Mouse (Mus musculus): ENCODE results near the gene Dok1. TPM values are rescaled to one million over a fixed set of nuclear protein-coding genes. Genes with fewer than 3 reads are reported as not detected.

The Dok1 gene
- polyA plus RNA-seq, 1 experiment from 2014 or later = 15.7 TPM

DNA sequence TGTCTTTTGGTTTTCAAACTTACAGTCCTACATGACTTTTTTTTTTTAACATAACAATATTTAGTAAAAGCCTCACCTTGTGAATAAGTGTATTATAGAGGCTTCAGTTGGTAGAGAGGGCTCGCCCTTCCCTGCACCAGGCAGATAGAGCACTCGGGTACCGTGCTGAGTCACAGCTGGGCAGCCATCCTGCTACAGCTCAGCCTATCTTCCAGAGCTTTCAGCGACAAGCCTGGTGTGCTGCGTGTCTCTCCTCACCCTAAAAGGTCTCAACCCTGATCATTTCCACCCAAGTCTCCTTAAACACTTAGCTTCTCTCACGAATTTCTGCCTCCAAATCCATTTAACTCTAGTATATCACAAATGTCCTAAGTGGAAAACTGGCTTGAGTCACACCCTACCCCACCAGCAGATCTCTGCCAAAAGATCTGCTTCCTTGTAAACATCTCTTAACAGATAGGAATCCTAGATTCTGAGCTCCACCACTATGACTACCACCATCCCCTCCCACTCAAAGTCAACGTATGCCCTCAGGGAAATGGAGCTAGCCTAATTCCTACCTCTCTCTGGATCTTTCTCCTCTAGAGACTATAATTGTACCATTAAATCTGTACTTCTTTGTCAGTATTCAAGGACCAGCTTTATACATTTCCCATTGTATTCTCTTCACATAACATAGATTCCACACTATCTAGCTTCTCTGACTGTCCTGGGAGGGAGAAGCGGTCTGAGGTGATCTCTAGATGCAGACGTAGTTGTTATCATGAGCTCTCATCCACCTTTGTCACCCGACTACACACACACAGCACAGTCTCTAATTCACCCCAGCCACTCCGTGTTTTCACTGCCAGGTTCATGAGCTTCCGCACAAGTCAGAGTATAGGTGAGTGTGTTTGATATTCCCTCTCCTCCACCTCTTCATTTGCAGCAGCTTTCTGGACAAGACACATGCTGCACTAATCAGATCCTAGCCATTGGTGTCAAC, 18.5 kb downstream of the Dok1 start:
- peak overlapping the region; percentile 47 for H3K4me3 ChIP-seq (ENCODE audit: low read depth, low read length)
- peak overlapping the region; percentile 60 for H3K9ac ChIP-seq (ENCODE audit: low read depth, low read length)
- peaks cover 81% of the 10 kb centered on the region for H3K4me1 ChIP-seq (ENCODE audit: control insufficient read depth, low read depth, low read length)
- no peaks in the 10 kb centered on the region for H3K27me3 ChIP-seq (ENCODE audit: control insufficient read depth, insufficient read depth, low read depth, low read length)
- no peaks in the 10 kb centered on the region for H3K36me3 ChIP-seq (ENCODE audit: control insufficient read depth, insufficient read depth)
- H3K4me2 ChIP-seq (ENCODE audit: low read depth, low read length) = peak overlapping the region; percentile 69
- ATAC-seq (ENCODE audit: low read depth) = peak; percentile 96
- WGBS (ENCODE audit: insufficient replicate concordance) = 16% methylated on average over 12 of the region's 12 CpGs
- H3K9me3 ChIP-seq (replicated peaks; ENCODE audit: control insufficient read depth, low read length) = no peaks in the 10 kb centered on the region
- peak overlapping the region; percentile 98 for H3K27ac ChIP-seq (ENCODE audit: low read length)

DNA sequence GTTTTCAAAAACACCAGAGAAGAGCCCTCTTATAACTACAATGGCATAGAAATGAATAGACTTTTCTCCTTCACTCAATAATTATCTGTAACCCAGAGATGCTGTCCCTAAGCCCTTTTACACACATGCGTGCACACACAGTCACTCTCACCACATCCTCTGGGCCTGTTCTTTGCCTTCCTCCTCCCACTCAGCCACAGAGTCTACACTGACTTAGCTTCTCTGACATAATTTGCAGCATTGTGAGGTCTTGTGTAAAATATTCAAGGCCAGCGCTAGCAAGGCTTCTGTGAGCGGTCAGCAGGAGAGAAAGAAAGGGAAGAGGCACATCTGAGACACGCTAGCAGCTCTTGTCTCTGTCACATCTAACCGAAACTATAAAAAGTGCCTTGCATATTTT, 19.8 kb downstream of the Dok1 start:
- H3K27ac ChIP-seq (ENCODE audit: low read length) = peak overlapping the region; percentile 98
- peak overlapping the region; percentile 60 for H3K9ac ChIP-seq (ENCODE audit: low read depth, low read length)
- no peaks in the 10 kb centered on the region for H3K36me3 ChIP-seq (ENCODE audit: control insufficient read depth, insufficient read depth)
- no peak for ATAC-seq (ENCODE audit: low read depth)
- peak overlapping the region; percentile 69 for H3K4me2 ChIP-seq (ENCODE audit: low read depth, low read length)
- WGBS (ENCODE audit: insufficient replicate concordance) = 37% methylated on average over 5 of the region's 5 CpGs
- H3K27me3 ChIP-seq (ENCODE audit: control insufficient read depth, insufficient read depth, low read depth, low read length) = no peaks in the 10 kb centered on the region
- H3K9me3 ChIP-seq (replicated peaks; ENCODE audit: control insufficient read depth, low read length) = no peaks in the 10 kb centered on the region
- peaks cover 70% of the 10 kb centered on the region for H3K4me1 ChIP-seq (ENCODE audit: control insufficient read depth, low read depth, low read length)
- H3K4me3 ChIP-seq (ENCODE audit: low read depth, low read length) = 0 out of 2 replicates have a peak overlapping the region, but pooled peaks have one; percentile 6

GRCm38 (mm10) chr6:83011756-83012155, 21.5 kb downstream of the Dok1 start:
- ATAC-seq (ENCODE audit: low read depth) = no peak
- H3K4me2 ChIP-seq (ENCODE audit: low read depth, low read length) = no peak overlapping the region
- H3K9ac ChIP-seq (ENCODE audit: low read depth, low read length) = no peak overlapping the region
- H3K4me3 ChIP-seq (ENCODE audit: low read depth, low read length) = no peak overlapping the region
- peaks cover 57% of the 10 kb centered on the region for H3K4me1 ChIP-seq (ENCODE audit: control insufficient read depth, low read depth, low read length)
- peak overlapping the region; percentile 98 for H3K27ac ChIP-seq (ENCODE audit: low read length)
- no peaks in the 10 kb centered on the region for H3K9me3 ChIP-seq (replicated peaks; ENCODE audit: control insufficient read depth, low read length)
- WGBS (ENCODE audit: insufficient replicate concordance) = 51% methylated on average over 6 of the region's 6 CpGs
- no peaks in the 10 kb centered on the region for H3K36me3 ChIP-seq (ENCODE audit: control insufficient read depth, insufficient read depth)
- no peaks in the 10 kb centered on the region for H3K27me3 ChIP-seq (ENCODE audit: control insufficient read depth, insufficient read depth, low read depth, low read length)

DNA sequence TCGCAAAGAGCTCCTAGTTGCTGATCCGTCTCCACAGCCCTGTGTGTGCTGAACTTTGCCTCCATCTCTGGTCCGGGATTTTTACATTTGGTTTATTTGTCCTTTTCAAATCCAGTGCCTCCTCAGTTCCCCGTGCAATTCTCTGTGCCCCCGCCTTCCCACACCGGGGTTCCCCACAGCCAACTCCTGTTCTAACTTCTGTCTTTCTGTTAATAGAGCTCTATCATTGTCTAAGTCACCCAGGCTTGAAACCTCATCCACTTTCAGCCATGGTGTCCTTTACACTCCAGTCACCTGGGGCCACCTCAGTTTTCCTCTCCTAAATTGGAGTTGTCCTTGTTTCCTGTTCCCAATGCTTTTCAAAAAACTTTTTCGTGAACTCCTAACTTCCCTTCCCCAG, 22.0 kb downstream of the Dok1 start:
- peaks cover 55% of the 10 kb centered on the region for H3K4me1 ChIP-seq (ENCODE audit: control insufficient read depth, low read depth, low read length)
- H3K36me3 ChIP-seq (ENCODE audit: control insufficient read depth, insufficient read depth) = no peaks in the 10 kb centered on the region
- H3K9ac ChIP-seq (ENCODE audit: low read depth, low read length) = no peak overlapping the region
- H3K9me3 ChIP-seq (replicated peaks; ENCODE audit: control insufficient read depth, low read length) = no peaks in the 10 kb centered on the region
- no peak overlapping the region for H3K4me2 ChIP-seq (ENCODE audit: low read depth, low read length)
- H3K27ac ChIP-seq (ENCODE audit: low read length) = peak overlapping the region; percentile 49; the same call in 1 of the 2 replicates
- ATAC-seq (ENCODE audit: low read depth) = no peak
- H3K27me3 ChIP-seq (ENCODE audit: control insufficient read depth, insufficient read depth, low read depth, low read length) = no peaks in the 10 kb centered on the region
- H3K4me3 ChIP-seq (ENCODE audit: low read depth, low read length) = no peak overlapping the region
- WGBS (ENCODE audit: insufficient replicate concordance) = 67% methylated on average over 7 of the region's 7 CpGs

DNA sequence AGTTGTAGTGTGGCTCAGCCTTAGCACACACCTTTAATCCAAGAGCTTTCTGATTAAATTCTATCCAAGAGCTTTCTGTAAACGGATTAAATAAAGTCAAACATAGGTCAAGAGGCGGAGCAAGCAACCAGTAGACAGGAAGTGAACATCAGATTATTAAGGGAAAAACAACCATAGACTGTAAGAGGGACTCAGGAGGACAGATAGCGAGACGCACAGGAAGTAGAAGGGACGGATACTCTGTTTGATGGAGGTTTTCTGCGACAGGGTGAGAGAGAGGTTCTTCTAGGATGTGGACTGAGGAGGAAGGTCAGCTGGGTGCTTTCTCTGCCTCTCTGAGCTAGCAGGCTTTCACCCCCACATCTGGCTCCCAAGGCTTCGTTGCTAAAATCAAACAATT, 23.3 kb downstream of the Dok1 start:
- Histone ChIP-seq H3K4me3 (ENCODE audit: low read depth, low read length) (peak overlapping the region; percentile 32), H3K27me3 (ENCODE audit: control insufficient read depth, insufficient read depth, low read depth, low read length) (no peaks in the 10 kb centered on the region), H3K4me1 (ENCODE audit: control insufficient read depth, low read depth, low read length) (peaks cover 48% of the 10 kb centered on the region), H3K9ac (ENCODE audit: low read depth, low read length) (peak overlapping the region; percentile 54), H3K4me2 (ENCODE audit: low read depth, low read length) (peak overlapping the region; percentile 45), H3K27ac (ENCODE audit: low read length) (peak overlapping the region; percentile 76), H3K36me3 (ENCODE audit: control insufficient read depth, insufficient read depth) (no peaks in the 10 kb centered on the region), H3K9me3 (replicated peaks; ENCODE audit: control insufficient read depth, low read length) (no peaks in the 10 kb centered on the region)
- no peak for ATAC-seq (ENCODE audit: low read depth)
- 15% methylated on average over 7 of the region's 7 CpGs for WGBS (ENCODE audit: insufficient replicate concordance)

- 30% methylated on average over 3 of the region's 3 CpGs for WGBS (ENCODE audit: insufficient replicate concordance)
- no peak overlapping the region for H3K4me3 ChIP-seq (ENCODE audit: low read depth, low read length)
- H3K9ac ChIP-seq (ENCODE audit: low read depth, low read length) = no peak overlapping the region
- peaks cover 50% of the 10 kb centered on the region for H3K4me1 ChIP-seq (ENCODE audit: control insufficient read depth, low read depth, low read length)
- H3K4me2 ChIP-seq (ENCODE audit: low read depth, low read length) = no peak overlapping the region
- H3K36me3 ChIP-seq (ENCODE audit: control insufficient read depth, insufficient read depth) = no peaks in the 10 kb centered on the region
- no peaks in the 10 kb centered on the region for H3K27me3 ChIP-seq (ENCODE audit: control insufficient read depth, insufficient read depth, low read depth, low read length)
- ATAC-seq (ENCODE audit: low read depth) = no peak
- peak overlapping the region; percentile 54 for H3K27ac ChIP-seq (ENCODE audit: low read length)
- H3K9me3 ChIP-seq (replicated peaks; ENCODE audit: control insufficient read depth, low read length) = no peaks in the 10 kb centered on the region
Measured at GRCm38 (mm10) chr6:83008659-83009058, 24.6 kb downstream of the Dok1 start.

GRCm38 (mm10) chr6:83006114-83006513, 27.2 kb downstream of the Dok1 start:
- peak overlapping the region; percentile 72; the same call in 1 of the 2 replicates for H3K27ac ChIP-seq (ENCODE audit: low read length)
- 48% methylated on average over 6 of the region's 6 CpGs for WGBS (ENCODE audit: insufficient replicate concordance)

GRCm38 (mm10) chr6:83005444-83006011, 27.7 kb downstream of the Dok1 start:
- H3K4me1 ChIP-seq (ENCODE audit: control insufficient read depth, low read depth, low read length) = peaks cover 31% of the 10 kb centered on the region
- H3K36me3 ChIP-seq (ENCODE audit: control insufficient read depth, insufficient read depth) = no peaks in the 10 kb centered on the region
- H3K27ac ChIP-seq (ENCODE audit: low read length) = peak overlapping the region; percentile 72
- no peak overlapping the region for H3K9ac ChIP-seq (ENCODE audit: low read depth, low read length)
- no peaks in the 10 kb centered on the region for H3K9me3 ChIP-seq (replicated peaks; ENCODE audit: control insufficient read depth, low read length)
- H3K4me3 ChIP-seq (ENCODE audit: low read depth, low read length) = no peak overlapping the region
- WGBS (ENCODE audit: insufficient replicate concordance) = 64% methylated on average over 10 of the region's 10 CpGs
- H3K4me2 ChIP-seq (ENCODE audit: low read depth, low read length) = no peak overlapping the region
- H3K27me3 ChIP-seq (ENCODE audit: control insufficient read depth, insufficient read depth, low read depth, low read length) = no peaks in the 10 kb centered on the region
- ATAC-seq (ENCODE audit: low read depth) = no peak

More at GRCm38 (mm10) chr6:83006114-83006513, 27.2 kb downstream of the Dok1 start:
- no peak overlapping the region for H3K4me2 ChIP-seq (ENCODE audit: low read depth, low read length)
- no peak for ATAC-seq (ENCODE audit: low read depth)
- H3K4me3 ChIP-seq (ENCODE audit: low read depth, low read length) = no peak overlapping the region
- H3K36me3 ChIP-seq (ENCODE audit: control insufficient read depth, insufficient read depth) = no peaks in the 10 kb centered on the region
- H3K4me1 ChIP-seq (ENCODE audit: control insufficient read depth, low read depth, low read length) = peaks cover 37% of the 10 kb centered on the region
- H3K9me3 ChIP-seq (replicated peaks; ENCODE audit: control insufficient read depth, low read length) = no peaks in the 10 kb centered on the region
- no peak overlapping the region for H3K9ac ChIP-seq (ENCODE audit: low read depth, low read length)
- H3K27me3 ChIP-seq (ENCODE audit: control insufficient read depth, insufficient read depth, low read depth, low read length) = no peaks in the 10 kb centered on the region

DNA sequence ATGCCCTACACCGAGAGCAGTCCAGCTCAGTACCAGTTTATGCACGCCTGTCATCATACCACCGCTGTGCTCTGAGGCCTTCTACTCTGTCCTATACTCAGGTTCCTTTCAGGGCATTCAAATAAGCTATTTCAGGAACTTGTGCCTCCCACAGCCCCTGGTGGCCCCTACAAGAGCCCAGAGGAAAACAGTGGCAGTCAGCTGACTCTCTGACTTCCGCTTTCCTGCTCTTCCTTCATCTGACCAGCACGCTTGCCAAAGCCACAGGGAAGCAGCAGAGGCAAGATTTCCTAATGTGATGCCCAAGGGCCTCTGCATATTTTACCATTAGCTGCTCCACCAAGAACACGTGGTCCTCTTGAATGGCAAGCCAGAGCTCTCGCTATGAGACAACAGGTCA, 28.4 kb downstream of the Dok1 start:
- no peaks in the 10 kb centered on the region for H3K36me3 ChIP-seq (ENCODE audit: control insufficient read depth, insufficient read depth)
- no peaks in the 10 kb centered on the region for H3K9me3 ChIP-seq (replicated peaks; ENCODE audit: control insufficient read depth, low read length)
- 36% methylated on average over 7 of the region's 7 CpGs for whole genome bisulfite sequencing (ENCODE audit: insufficient replicate concordance)
- H3K27me3 ChIP-seq (ENCODE audit: control insufficient read depth, insufficient read depth, low read depth, low read length) = no peaks in the 10 kb centered on the region
- no peak overlapping the region for H3K4me2 ChIP-seq (ENCODE audit: low read depth, low read length)
- peaks cover 24% of the 10 kb centered on the region for H3K4me1 ChIP-seq (ENCODE audit: control insufficient read depth, low read depth, low read length)
- peak overlapping the region; percentile 72 for H3K27ac ChIP-seq (ENCODE audit: low read length)
- H3K9ac ChIP-seq (ENCODE audit: low read depth, low read length) = no peak overlapping the region
- peak; percentile 54 for ATAC-seq (ENCODE audit: low read depth)
- H3K4me3 ChIP-seq (ENCODE audit: low read depth, low read length) = no peak overlapping the region
